Mouse (Mus musculus): Measurements from ENCODE around the gene P2rx3. TPM values are rescaled to one million over a fixed set of nuclear protein-coding genes. Genes with fewer than 3 reads are reported as not detected.

The P2rx3 gene
- polyA plus RNA-seq, 1 experiment from 2014 or later = 0.44 TPM

DNA sequence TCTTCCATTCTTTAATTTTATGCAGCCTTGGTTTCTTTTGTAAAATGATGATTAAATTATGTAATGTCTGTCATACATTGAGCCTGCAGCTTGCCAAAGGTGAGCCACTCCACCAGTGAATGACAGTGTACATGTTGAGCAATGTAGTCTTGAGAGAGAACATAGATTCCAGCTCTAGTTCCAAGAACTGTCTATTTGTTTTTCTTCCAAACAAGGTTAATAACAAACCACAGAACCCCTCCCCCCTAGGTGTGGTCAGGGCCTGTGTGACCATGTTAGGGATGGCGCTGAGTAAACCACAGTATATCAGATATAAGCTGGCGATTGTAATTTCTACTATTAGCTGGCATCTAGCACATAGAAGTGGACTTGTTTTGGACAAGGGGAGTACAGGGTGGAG is 40.9 kb downstream of the P2rx3 start:
- H3K4me3 ChIP-seq (ENCODE audit: low read depth, low read length) = no peak overlapping the region

DNA sequence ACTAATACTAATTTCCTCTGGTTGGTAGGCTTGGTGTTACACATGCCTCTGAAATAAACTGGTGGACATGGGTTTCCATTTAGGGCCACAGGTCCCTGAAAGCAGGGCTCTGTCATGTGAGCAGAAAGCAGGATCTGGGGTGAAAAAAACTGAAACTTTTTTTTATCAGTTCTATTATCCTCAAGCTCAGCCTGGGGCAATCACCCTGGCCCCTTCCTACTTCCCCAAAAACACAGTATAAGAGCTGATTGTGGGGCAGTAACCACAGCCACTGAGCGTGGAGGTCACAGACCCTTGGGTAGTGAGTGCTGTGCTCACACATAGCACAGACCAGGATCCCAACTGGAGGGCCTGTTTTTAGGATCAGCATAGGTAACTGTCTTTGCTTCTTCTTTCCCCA is 49.3 kb downstream of the P2rx3 start, which contains the start of gene Prg3:
TSS of gene Prg3 (plus strand) at position 286 of the 400 bp plus-strand sequence.
- no peak for ATAC-seq (replicated peaks; ENCODE audit: insufficient number of reproducible peaks, low FRiP score, low TSS enrichment)
- 63% methylated on average over 1 of the region's 1 CpGs for WGBS (ENCODE audit: insufficient replicate concordance)
- Histone ChIP-seq H3K36me3 (ENCODE audit: control insufficient read depth, insufficient read depth, low read length) (no peaks in the 10 kb centered on the region), H3K4me3 (ENCODE audit: low read depth, low read length) (no peak within 1 kb of the TSS), H3K9ac (ENCODE audit: low read depth, low read length) (no peak within 1 kb of the TSS), H3K27ac (ENCODE audit: low read depth, low read length) (no peak within 1 kb of the TSS), H3K9me3 (replicated peaks; ENCODE audit: control insufficient read depth, low read length) (no peaks in the 10 kb centered on the region), H3K4me1 (ENCODE audit: control insufficient read depth, insufficient read depth, low read length) (no peaks in the 10 kb centered on the region), H3K4me2 (no peak within 1 kb of the TSS), H3K27me3 (ENCODE audit: control insufficient read depth, insufficient read depth, low read length) (no peaks in the 10 kb centered on the region)

More for the DNA sequence above, 40.9 kb downstream of the P2rx3 start:
- Histone ChIP-seq H3K27ac (ENCODE audit: low read depth, low read length) (no peak overlapping the region), H3K4me1 (ENCODE audit: control insufficient read depth, insufficient read depth, low read length) (no peaks in the 10 kb centered on the region), H3K9ac (ENCODE audit: low read depth, low read length) (no peak overlapping the region), H3K27me3 (ENCODE audit: control insufficient read depth, insufficient read depth, low read length) (no peaks in the 10 kb centered on the region), H3K36me3 (ENCODE audit: control insufficient read depth, insufficient read depth, low read length) (no peaks in the 10 kb centered on the region), H3K9me3 (replicated peaks; ENCODE audit: control insufficient read depth, low read length) (no peaks in the 10 kb centered on the region), H3K4me2 (no peak overlapping the region)
- WGBS (ENCODE audit: insufficient replicate concordance) = 85% methylated on average over 2 of the region's 2 CpGs
- ATAC-seq (replicated peaks; ENCODE audit: insufficient number of reproducible peaks, low FRiP score, low TSS enrichment) = no peak

DNA sequence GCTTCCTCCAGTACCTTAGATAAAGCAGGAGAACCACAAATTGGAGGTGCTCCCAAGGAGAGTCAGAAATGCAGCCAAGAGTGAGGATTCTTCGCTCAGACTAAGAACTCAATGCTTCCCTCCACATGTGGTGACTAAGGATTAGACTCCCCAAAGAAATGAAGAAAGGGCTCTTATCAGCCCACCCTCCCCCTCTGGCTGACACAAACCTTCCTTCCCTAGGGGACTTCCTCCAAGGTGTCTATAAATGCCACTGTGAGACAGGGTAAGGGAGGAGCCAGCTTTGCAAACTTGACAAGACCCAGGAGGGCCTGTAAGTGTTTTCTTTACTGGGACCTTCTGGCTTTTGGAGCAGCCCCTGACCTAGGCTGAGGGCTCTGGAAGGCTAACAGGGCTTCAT is 57.1 kb downstream of the P2rx3 start, which contains the start of gene Prg2:
TSS of gene Prg2 (plus strand) at position 274 of the 400 bp plus-strand sequence.
- no peak for ATAC-seq (replicated peaks; ENCODE audit: insufficient number of reproducible peaks, low FRiP score, low TSS enrichment)
- H3K4me1 ChIP-seq (ENCODE audit: control insufficient read depth, insufficient read depth, low read length) = no peaks in the 10 kb centered on the region
- H3K9ac ChIP-seq (ENCODE audit: low read depth, low read length) = no peak within 1 kb of the TSS
- H3K4me2 ChIP-seq = no peak within 1 kb of the TSS
- no peaks in the 10 kb centered on the region for H3K36me3 ChIP-seq (ENCODE audit: control insufficient read depth, insufficient read depth, low read length)
- H3K4me3 ChIP-seq (ENCODE audit: low read depth, low read length) = no peak within 1 kb of the TSS
- no peaks in the 10 kb centered on the region for H3K27me3 ChIP-seq (ENCODE audit: control insufficient read depth, insufficient read depth, low read length)
- no peaks in the 10 kb centered on the region for H3K9me3 ChIP-seq (replicated peaks; ENCODE audit: control insufficient read depth, low read length)
- 30% methylated on average over 1 of the region's 1 CpGs for whole genome bisulfite sequencing (ENCODE audit: insufficient replicate concordance)
- no peak within 1 kb of the TSS for H3K27ac ChIP-seq (ENCODE audit: low read depth, low read length)

DNA sequence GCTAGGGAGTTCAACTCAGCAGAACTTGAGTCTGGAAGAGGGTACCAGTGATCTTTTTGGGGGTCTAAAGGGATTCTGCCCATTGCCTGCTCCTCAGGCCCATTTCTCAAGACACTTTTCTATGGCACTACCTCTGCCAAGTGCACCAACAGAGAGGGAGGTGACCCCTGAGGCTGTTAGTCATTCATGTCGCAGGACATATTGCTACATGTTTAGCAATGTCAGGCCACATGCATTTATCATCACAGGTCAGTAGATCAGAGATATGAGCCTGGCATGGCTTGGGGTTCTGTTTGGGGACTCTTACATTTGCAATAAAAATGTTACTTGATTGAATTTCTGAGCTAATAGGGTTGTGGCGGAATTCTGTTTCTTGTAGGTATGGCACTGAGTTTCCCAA is 61.7 kb downstream of the P2rx3 start:
- H3K4me3 ChIP-seq (ENCODE audit: low read depth, low read length) = no peak overlapping the region
- H3K9me3 ChIP-seq (replicated peaks; ENCODE audit: control insufficient read depth, low read length) = no peaks in the 10 kb centered on the region
- no peak overlapping the region for H3K4me2 ChIP-seq
- no peak overlapping the region for H3K27ac ChIP-seq (ENCODE audit: low read depth, low read length)
- H3K27me3 ChIP-seq (ENCODE audit: control insufficient read depth, insufficient read depth, low read length) = no peaks in the 10 kb centered on the region
- 87% methylated on average over 2 of the region's 2 CpGs for WGBS (ENCODE audit: insufficient replicate concordance)
- H3K36me3 ChIP-seq (ENCODE audit: control insufficient read depth, insufficient read depth, low read length) = no peaks in the 10 kb centered on the region
- H3K4me1 ChIP-seq (ENCODE audit: control insufficient read depth, insufficient read depth, low read length) = no peaks in the 10 kb centered on the region
- no peak overlapping the region for H3K9ac ChIP-seq (ENCODE audit: low read depth, low read length)
- ATAC-seq (replicated peaks; ENCODE audit: insufficient number of reproducible peaks, low FRiP score, low TSS enrichment) = no peak

DNA sequence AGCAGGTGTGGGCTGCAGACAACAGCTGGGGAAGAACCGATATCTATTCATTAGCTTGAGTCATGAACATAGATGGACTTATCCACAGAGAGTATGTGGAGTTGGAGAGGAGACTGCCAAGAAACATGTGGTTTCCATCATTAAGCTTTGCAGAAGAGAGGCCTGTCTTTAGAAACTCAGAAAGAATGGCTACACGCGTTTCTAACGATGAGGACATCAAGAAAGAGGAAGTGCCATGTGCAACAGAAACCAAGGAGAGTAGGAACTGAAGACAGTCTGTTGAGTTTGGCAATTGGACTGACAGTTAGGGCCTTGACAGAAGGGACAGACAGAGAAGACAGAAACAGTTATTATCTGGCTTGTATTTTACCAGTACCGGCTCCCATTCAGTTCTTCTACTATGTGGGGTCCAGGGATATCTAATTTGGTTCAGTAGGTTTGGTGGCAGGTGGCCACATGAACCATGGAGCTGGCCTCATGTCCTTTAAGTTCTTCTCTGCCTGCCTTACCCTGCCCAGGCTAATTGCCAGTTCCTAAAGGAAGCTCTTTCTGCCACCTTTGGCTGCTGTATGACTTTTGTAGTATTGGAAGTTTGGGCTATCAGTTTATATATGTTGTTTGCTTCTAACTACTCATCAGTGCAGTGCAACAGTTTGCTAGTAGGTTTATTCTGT is 69.8 kb downstream of the P2rx3 start:
- no peaks in the 10 kb centered on the region for H3K9me3 ChIP-seq (replicated peaks; ENCODE audit: control insufficient read depth, low read length)

DNA sequence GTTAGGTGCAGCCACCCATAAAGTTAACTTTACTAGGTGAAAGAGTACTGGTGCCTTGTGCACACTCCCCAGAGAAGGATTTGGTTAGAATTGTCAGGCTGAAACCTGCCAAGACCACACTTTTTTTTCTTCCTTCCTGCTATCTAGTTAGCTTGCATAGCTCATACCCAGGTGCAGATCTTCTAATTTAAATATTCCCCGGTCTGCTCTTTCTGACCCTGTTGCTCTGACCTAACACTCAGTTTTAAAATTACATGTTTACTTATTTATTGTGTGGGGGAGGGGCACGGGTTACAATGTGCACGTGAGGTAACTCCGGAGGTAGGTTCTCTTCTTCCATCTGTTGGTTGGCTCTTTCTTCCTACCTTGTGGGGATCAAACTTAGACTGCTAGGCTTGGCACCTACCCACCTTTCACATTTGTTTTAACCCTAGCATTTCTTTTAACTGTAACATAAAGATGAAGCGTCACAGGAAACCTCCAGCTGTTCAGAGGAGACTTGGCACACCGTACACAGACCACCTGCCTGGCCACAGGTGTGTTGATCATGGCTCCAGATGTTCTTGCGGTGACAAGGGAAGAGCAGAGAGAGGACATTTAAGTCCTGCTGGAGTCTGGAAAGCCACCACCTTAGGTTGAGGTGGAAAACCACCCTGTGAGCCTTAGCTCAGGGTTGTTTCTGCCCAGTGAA is 73.0 kb downstream of the P2rx3 start:
- no peaks in the 10 kb centered on the region for H3K9me3 ChIP-seq (replicated peaks; ENCODE audit: control insufficient read depth, low read length)

More for the DNA sequence above, 69.8 kb downstream of the P2rx3 start:
- Histone ChIP-seq H3K4me1 (ENCODE audit: control insufficient read depth, insufficient read depth, low read length) (no peaks in the 10 kb centered on the region), H3K36me3 (ENCODE audit: control insufficient read depth, insufficient read depth, low read length) (no peaks in the 10 kb centered on the region), H3K9ac (ENCODE audit: low read depth, low read length) (no peak overlapping the region), H3K27ac (ENCODE audit: low read depth, low read length) (no peak overlapping the region), H3K27me3 (ENCODE audit: control insufficient read depth, insufficient read depth, low read length) (no peaks in the 10 kb centered on the region), H3K4me3 (ENCODE audit: low read depth, low read length) (no peak overlapping the region), H3K4me2 (no peak overlapping the region)
- WGBS (ENCODE audit: insufficient replicate concordance) = 79% methylated on average over 5 of the region's 5 CpGs
- ATAC-seq (replicated peaks; ENCODE audit: insufficient number of reproducible peaks, low FRiP score, low TSS enrichment) = no peak

DNA sequence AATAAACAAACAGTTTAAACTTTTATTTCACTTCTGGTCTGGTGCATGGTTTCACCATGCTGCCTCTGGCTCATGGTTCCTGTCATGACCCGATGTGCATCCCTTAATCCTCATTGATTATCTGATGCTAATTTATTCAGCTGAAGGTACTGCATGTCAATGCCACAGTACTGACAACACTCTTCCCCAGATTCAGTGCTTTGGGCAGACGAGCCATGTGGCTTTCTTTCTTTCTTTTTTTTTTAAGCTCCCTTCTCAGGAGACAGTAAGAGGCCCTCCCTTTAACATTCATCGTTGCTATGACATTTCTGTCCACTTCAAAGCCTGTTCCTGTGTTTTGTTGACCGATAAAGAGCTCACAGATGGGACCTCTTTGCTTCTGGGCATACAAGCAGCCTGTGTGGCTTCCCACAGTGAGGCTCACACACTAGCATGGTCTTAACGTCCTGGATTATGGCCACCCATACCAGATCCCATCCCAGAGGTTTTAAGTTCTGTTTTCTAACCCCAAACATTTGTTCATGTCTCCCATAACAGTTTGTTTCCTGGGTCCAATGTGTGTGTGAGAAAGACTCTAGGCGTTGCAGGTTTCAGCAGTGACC is 74.3 kb downstream of the P2rx3 start:
- 0 out of 2 replicates have a peak, but pooled peaks cover under 1% of the 10 kb centered on the region for H3K36me3 ChIP-seq (ENCODE audit: control insufficient read depth, insufficient read depth, low read length)
- no peak overlapping the region for H3K4me3 ChIP-seq (ENCODE audit: low read depth, low read length)
- H3K27me3 ChIP-seq (ENCODE audit: control insufficient read depth, insufficient read depth, low read length) = no peaks in the 10 kb centered on the region
- no peak overlapping the region for H3K4me2 ChIP-seq
- no peak for ATAC-seq (replicated peaks; ENCODE audit: insufficient number of reproducible peaks, low FRiP score, low TSS enrichment)
- WGBS (ENCODE audit: insufficient replicate concordance) = 49% methylated on average over 6 of the region's 6 CpGs
- H3K9me3 ChIP-seq (replicated peaks; ENCODE audit: control insufficient read depth, low read length) = no peaks in the 10 kb centered on the region
- H3K27ac ChIP-seq (ENCODE audit: low read depth, low read length) = no peak overlapping the region
- no peaks in the 10 kb centered on the region for H3K4me1 ChIP-seq (ENCODE audit: control insufficient read depth, insufficient read depth, low read length)
- no peak overlapping the region for H3K9ac ChIP-seq (ENCODE audit: low read depth, low read length)

More for the DNA sequence above, 73.0 kb downstream of the P2rx3 start:
- Histone ChIP-seq H3K4me3 (ENCODE audit: low read depth, low read length) (no peak overlapping the region), H3K4me1 (ENCODE audit: control insufficient read depth, insufficient read depth, low read length) (no peaks in the 10 kb centered on the region), H3K36me3 (ENCODE audit: control insufficient read depth, insufficient read depth, low read length) (no peaks in the 10 kb centered on the region), H3K9ac (ENCODE audit: low read depth, low read length) (no peak overlapping the region), H3K27ac (ENCODE audit: low read depth, low read length) (no peak overlapping the region), H3K27me3 (ENCODE audit: control insufficient read depth, insufficient read depth, low read length) (no peaks in the 10 kb centered on the region), H3K4me2 (no peak overlapping the region)
- ATAC-seq (replicated peaks; ENCODE audit: insufficient number of reproducible peaks, low FRiP score, low TSS enrichment) = no peak
- 85% methylated on average over 7 of the region's 7 CpGs for WGBS (ENCODE audit: insufficient replicate concordance)

DNA sequence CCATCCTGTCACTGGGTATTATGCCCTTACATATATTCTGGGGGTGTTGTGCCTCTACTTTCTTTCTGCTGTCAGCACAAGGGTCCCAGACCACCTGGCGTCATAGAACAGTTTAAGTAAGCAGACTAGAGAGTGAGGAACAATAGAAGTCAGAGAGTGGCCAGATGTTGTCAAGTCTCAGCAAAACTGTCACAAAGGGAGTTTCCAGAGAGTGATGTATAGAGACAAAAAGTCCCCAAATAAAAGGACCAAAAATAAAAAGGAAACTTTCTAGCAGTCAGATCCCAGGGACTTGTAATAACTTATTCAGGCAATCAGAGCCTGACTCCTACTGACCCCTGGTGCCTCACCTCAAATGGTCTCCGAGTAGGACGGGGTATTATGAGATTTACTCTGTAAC is 75.4 kb downstream of the P2rx3 start:
- no peaks in the 10 kb centered on the region for H3K9me3 ChIP-seq (replicated peaks; ENCODE audit: control insufficient read depth, low read length)
- no peak overlapping the region for H3K4me2 ChIP-seq
- no peak overlapping the region for H3K9ac ChIP-seq (ENCODE audit: low read depth, low read length)
- H3K4me3 ChIP-seq (ENCODE audit: low read depth, low read length) = no peak overlapping the region
- peaks cover 6% of the 10 kb centered on the region; the same call in 1 of the 2 replicates for H3K36me3 ChIP-seq (ENCODE audit: control insufficient read depth, insufficient read depth, low read length)
- 89% methylated on average over 3 of the region's 3 CpGs for WGBS (ENCODE audit: insufficient replicate concordance)
- no peak for ATAC-seq (replicated peaks; ENCODE audit: insufficient number of reproducible peaks, low FRiP score, low TSS enrichment)
- H3K4me1 ChIP-seq (ENCODE audit: control insufficient read depth, insufficient read depth, low read length) = no peaks in the 10 kb centered on the region
- H3K27me3 ChIP-seq (ENCODE audit: control insufficient read depth, insufficient read depth, low read length) = no peaks in the 10 kb centered on the region
- H3K27ac ChIP-seq (ENCODE audit: low read depth, low read length) = no peak overlapping the region

Data from heart, embryonic 11.5 days (tissue).